Mouse (Mus musculus): Measurements from ENCODE around the gene Ydjc. TPM values are rescaled to one million over a fixed set of nuclear protein-coding genes. Genes with fewer than 3 reads are reported as not detected.

Ydjc gene
- 1 to 10 TPM in 1 of 2 experiments, under 1 TPM in 1; 0.61 to 1.2 TPM for total RNA-seq (2021)
- long read RNA-seq, experiment 1, partial matches to known transcripts = 0 of 2 reads
- long read RNA-seq, experiment 1, other reads (novel, unspliced or antisense) = 0 of 2 reads
- long read RNA-seq, experiment 2, partial matches to known transcripts = 0 of 2 reads
- long read RNA-seq, experiment 2, other reads (novel, unspliced or antisense) = 1 of 2 reads

- no peak for DNase-seq
These were observed at the start of gene Ydjc for GRCm38 (mm10) chr16:17144339-17144738. Gene Ydjc, plus strand, starts transcription at chr16:17144621.

DNA sequence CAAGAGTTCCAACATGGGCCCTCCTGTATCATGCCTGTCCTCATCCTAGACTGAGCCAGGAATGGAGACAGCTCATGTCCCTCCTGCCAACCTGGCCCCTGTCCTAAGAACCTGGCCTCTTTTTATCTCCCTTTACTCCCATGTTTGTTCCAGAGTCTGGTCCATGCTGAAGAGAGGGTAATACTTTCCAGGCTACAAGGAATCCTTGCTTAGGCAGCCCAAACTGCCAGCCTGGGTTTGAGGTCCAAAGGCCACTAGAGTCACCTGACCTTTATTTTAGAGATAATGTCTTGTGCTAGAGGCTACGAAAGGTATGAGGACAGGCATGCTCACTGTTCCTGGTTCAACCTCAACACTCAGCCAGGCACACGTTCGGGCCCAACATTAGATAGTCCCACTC is 47.5 kb upstream of the Ydjc start:
- no peak for DNase-seq

- DNase-seq = no peak
These were observed 41.7 kb upstream of the Ydjc start for GRCm38 (mm10) chr16:17102630-17103220.

GRCm38 (mm10) chr16:17104600-17104999 is 39.8 kb upstream of the Ydjc start:
- no peak for DNase-seq

- peak; percentile 55 for DNase-seq
These were observed 33.4 kb upstream of the Ydjc start, which contains the start of gene Ppil2 for GRCm38 (mm10) chr16:17110771-17111743. Gene Ppil2, minus strand, starts transcription at chr16:17111257.

- no peak for DNase-seq
These were observed 27.1 kb upstream of the Ydjc start for GRCm38 (mm10) chr16:17117309-17117799.

DNA sequence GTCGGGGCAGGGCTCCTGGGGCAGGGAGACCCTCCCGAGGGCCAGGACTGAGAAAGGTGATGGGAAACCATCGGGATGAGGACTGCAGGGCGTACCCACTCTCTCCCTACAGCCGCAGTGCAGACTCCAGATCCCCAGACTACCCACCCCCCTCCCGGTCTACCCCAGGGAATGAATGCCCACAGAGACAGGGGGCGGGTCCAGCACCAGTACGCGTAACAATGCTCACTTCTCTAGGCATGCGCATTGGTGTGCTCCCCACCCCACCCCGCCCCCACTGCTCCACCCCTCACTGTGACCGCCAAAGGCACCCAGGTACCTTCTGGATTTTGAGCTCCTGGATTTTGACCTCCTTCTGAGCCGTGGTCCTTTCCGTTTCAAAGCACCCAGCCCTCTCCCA is 22.9 kb upstream of the Ydjc start:
- no peak for DNase-seq

DNA sequence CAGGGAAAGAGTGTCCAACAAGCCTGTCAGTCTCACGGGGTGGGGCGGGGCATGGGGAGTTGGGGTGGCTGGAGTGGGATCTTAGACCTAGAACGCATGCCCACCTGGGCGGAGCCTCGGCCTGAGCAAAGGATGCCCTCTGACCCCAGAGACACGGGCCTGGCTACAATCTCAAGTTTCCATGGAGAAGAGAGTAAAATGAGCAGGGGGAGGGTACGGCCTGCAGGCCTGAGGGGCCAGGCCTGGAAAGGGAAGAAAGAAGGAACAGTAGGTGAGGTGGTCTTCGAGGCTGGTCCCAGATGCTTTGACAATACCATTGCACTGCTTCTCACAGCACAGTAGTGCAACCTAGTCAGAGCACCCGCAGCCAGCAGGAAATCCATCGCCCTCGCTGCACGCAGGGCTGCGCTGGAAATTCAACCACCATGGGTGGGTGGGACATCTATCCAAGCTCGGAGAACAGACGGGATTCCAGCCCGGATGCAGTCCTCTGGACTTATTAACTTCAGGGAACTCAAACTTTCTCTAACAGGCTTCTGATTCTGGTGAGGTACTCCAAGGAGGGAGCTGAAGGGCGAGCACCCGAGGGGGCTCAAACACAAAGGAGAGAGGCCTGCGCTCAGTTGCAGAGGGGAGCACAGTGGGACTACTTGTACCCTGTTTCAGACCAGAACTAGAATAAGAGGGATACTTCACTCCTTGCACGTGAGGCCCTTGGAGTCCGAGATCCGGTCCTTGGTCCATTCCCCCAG is 20.1 kb upstream of the Ydjc start:
- no peak for DNase-seq

- peak; percentile 53 for DNase-seq
These were observed 19.4 kb upstream of the Ydjc start, which contains the start of gene 2610318N02Rik for GRCm38 (mm10) chr16:17124871-17125520. Gene 2610318N02Rik, minus strand, starts transcription at chr16:17125167.

GRCm38 (mm10) chr16:17127292-17127691 is 17.1 kb upstream of the Ydjc start:
- peak; percentile 33 for DNase-seq

DNA sequence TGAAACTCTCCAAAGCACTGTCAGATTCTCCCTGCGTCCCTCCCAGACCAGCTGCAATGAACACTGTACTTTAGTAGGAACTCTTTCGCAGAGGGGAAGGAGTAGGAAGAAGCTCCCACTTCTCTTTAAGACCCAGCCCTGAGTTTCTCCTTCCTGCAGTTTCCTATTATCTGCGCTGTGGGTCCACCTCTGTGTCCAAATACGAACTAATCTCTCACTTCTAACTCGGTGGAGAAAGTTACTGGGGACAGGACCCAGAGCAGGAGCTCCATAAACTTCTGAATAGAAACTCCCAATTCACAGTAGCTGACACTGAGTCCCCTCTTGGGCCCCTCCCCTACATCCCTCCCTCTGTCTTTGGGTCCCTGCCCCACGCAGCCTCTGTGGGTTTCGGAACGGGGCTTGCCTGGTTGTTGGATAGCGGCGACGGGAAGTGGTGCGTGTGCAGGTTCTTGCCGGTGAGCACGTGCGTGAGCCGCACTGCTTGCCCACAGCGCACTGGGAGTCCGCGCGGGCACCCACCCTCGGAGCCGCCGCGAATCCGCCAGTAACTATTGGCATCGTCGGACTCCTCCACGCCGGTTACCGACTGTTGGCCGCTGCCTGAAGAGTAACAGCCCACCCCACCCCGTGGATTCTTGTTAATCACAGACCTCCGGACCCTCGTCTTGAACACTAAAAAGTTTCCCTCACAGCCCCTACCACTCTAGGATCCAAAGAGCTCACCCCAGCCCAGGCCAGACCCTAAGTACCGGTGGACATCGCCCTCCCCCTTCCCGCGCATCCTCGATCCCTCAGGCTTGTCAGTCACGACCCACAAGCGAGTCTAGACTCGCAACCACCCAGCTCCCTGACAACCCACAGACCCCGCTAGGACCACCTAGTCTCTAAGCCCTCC is 13.0 kb upstream of the Ydjc start:
- peak; percentile 15 for DNase-seq

DNA sequence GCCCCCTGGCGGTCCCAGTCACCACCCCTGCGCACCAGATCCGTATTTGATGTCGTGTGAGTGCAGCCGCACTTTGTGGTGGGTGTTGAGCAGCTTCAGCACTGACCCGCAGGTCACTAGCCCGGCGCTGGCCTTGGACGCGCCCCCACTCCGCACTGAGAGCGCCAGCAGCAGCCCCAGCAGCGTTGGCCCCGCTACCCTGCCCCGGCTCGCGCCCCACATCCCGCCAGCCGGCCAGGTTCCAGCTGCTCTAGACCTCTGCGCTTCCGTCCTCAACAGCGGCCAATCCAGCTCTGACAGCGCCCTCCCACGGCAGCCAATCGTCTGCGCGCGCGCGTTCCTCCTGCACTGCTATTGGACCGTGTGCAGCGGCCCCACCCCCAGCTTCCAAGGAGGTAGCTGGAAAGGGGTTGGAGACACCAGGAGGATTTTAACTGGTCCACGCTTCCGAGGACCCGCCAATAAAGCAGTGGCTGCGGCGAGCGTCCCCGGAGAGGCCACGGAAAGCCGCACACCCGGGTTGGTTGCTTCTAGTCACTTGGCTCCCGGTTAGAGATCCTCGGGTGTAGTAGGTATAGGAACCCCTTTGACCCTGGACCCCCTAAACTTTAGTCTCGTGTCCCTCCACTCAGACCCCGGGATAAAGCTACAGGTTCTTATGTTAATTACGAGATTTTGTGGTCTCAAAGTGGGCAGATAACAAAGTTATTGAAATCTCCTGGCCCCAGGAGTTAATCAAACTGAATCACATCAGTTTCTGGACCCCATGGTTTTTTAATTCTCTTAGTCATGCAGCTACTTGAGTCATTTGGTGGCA is 12.1 kb upstream of the Ydjc start, which contains the start of gene Sdf2l1:
TSS of gene Sdf2l1 (minus strand) at position 295 of the 817 bp plus-strand sequence.
- DNase-seq = peak; percentile 96

GRCm38 (mm10) chr16:17132906-17133200 is 11.6 kb upstream of the Ydjc start:
- no peak for DNase-seq

DNA sequence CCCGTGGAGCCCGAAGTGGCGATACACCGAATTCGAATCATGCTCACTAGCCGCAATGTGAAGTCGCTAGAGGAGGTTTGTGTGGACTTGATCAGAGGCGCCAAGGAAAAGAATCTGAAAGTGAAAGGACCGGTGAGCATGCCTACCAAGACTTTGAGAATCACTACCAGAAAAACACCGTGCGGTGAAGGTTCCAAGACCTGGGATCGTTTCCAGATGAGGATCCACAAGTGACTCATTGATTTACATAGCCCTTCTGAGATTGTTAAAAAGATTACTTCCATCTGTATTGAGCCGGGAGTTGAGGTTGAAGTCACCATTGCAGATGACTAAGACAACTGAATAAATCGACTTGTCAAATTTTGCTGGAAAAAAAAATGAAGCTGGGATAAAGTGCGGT is 7.1 kb upstream of the Ydjc start:
- no peak for DNase-seq

DNA sequence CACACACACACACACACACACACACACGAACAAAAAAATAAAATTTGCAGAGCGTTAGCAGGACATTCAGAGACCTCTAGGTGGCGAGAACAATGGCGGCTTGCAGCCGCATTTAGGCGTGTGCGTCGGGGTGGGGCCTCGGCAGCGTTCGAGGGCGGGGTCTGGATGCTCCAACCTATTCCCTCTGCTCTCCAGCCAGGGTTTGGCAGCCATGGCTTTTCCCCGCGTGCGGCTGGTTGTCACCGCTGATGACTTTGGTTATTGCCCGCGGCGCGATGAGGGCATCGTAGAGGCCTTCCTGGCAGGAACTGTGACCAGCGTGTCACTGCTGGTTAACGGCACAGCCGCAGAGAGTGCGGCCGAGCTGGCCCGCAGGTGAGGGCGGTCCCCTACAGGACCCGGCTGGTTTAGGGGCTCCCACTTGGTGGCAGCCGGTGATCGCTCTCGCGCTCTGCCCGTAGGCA is 2.4 kb downstream of the Ydjc start, which contains the start of gene Ccdc116:
TSS of gene Ccdc116 (minus strand) at position 458 of the 464 bp plus-strand sequence.
- DNase-seq = peak; percentile 70

DNA sequence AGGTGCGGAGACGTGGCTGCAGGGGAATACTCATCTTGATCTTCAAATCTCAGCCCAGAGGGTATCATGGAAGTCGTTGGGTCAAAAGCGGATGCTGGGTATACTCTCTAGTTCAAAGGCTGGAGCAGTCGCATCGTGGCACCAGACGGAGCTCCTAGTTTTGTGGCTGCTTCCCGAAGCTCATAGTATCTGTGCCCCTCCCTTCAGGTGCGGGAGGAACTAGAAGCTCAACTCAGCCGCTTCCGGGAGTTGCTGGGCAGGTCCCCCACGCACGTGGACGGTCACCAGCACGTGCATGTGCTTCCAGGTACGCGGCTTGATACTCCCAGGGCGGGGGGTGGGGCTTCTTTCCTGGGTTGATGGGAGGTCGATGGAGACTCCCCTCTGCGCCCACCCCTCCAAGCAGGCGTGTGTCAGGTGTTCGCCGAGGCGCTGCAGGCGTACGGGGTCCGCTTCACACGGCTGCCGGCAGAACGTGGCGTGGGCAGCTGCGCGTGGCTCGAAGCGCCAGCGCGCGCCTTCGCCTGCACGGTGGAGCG is 3.0 kb downstream of the Ydjc start:
- DNase-seq = no peak

DNA sequence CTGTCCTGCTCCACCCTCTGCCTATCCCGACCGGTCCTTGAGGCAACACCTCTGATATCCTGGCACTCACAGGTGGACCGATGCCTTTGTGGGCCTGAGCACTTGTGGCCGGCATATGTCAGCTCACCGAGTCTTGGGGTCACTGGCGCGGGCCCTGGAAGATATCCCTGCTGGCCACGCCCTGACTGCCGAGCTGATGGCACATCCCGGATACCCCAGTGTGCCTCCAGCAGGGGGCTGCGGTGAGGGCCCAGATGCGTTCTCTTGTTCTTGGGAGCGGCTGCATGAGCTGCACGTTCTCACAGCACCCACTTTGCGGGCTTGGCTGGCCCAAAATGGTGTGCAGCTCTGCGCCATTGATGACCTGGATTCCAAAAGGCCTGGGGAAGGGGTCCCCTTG is 3.7 kb downstream of the Ydjc start:
- DNase-seq = peak; percentile 19

- DNase-seq = no peak
These were observed 6.3 kb downstream of the Ydjc start for GRCm38 (mm10) chr16:17150520-17151258.
